Mouse (Mus musculus): ENCODE data around the gene Myt1l.

Gene Myt1l

GRCm38 (mm10) chr12:29556408-29556807, 28.2 kb downstream of the Myt1l start:
- POLR2A ChIA-PET, result no interaction called here
- CTCF ChIA-PET, result no interaction called here

GRCm38 (mm10) chr12:29556901-29557300, 28.7 kb downstream of the Myt1l start:
- ChIA-PET POLR2A (no interaction called here), CTCF (no interaction called here)

- POLR2A ChIA-PET, result no interaction called here
- CTCF ChIA-PET, result interaction anchor here in 2 of 4 experiments (0.6 to 1.2 kb wide), 2 partner anchors 26 to 38 kb away, joined by 3 to 4 read pairs; no protein-coding TSS in a partner anchor
Observed at GRCm38 (mm10) chr12:29559769-29560168, 31.6 kb downstream of the Myt1l start.

- ChIA-PET CTCF (interaction anchor here in 1 of 4 experiments (0.6 kb wide), 1 partner anchor 12 kb away, joined by 3 read pairs; no protein-coding TSS in a partner anchor), POLR2A (no interaction called here)
Observed at GRCm38 (mm10) chr12:29561222-29561621, 33.0 kb downstream of the Myt1l start.

DNA sequence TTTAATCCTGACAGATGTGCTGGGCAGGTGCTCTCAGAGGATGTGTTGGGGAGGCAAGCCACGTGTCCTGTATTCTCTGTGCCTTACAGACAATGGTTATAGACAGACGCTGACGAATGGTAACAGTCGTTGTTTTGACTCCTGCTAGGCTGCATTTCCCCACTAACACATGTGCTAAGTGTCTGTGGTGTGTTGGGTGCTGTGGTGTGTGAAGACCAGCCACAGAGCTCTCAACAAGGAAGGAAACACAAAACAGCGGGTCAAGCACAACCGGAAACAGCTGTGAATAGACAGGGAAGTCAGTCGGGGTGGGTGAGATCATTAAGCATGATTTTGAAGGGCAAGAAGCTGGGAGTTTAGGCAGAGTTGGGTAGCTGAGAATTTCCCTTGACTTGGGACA, 41.1 kb downstream of the Myt1l start:
- POLR2A ChIA-PET, result no interaction called here

DNA sequence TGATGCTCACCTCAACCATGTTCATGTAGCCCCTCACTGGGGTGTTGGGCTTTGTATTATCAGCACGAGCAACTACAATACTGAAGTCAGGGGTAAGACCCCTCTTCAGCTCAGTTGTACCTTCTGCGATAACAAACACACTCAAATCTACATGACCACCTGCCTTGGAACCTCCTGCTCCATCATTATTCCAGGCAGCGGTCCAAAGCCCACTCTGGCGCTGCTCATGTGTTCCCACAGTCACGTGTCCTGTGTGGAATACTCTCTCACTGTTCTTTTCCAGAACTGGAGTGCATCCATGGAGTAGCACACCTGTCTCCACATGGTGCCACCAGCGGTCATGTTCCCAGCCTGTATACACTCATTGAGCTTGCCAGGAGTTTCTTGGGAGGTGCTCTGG, 42.2 kb downstream of the Myt1l start:
- ChIA-PET CTCF (interaction anchor here in 1 of 4 experiments (0.6 kb wide), 1 partner anchor 596 kb away, joined by 3 read pairs; no protein-coding TSS in a partner anchor), POLR2A (no interaction called here)

More for the DNA sequence above, 41.1 kb downstream of the Myt1l start:
- CTCF ChIA-PET, result interaction anchor here in 1 of 4 experiments (0.6 kb wide), 1 partner anchor 42 kb away, joined by 4 read pairs; no protein-coding TSS in a partner anchor

- CTCF ChIA-PET, result no interaction called here
Observed at GRCm38 (mm10) chr12:29571613-29572012, 43.4 kb downstream of the Myt1l start.

GRCm38 (mm10) chr12:29593787-29594186, 65.6 kb downstream of the Myt1l start:
- ChIA-PET CTCF (interaction anchor here in 1 of 4 experiments (0.6 kb wide), 1 partner anchor 413 kb away, joined by 3 read pairs; no protein-coding TSS in a partner anchor), POLR2A (no interaction called here)

More at GRCm38 (mm10) chr12:29571613-29572012, 43.4 kb downstream of the Myt1l start:
- POLR2A ChIA-PET, result no interaction called here

GRCm38 (mm10) chr12:29599916-29600315, 71.7 kb downstream of the Myt1l start:
- ChIA-PET POLR2A (interaction anchor here in 1 of 4 experiments (0.6 kb wide), 1 partner anchor 729 kb away, joined by 8 read pairs; no protein-coding TSS in a partner anchor), CTCF (interaction anchor here in 2 of 4 experiments (0.6 to 0.8 kb wide), 3 partner anchors 125 to 284 kb away, joined by 3 to 5 read pairs (median 3); no protein-coding TSS in a partner anchor)

DNA sequence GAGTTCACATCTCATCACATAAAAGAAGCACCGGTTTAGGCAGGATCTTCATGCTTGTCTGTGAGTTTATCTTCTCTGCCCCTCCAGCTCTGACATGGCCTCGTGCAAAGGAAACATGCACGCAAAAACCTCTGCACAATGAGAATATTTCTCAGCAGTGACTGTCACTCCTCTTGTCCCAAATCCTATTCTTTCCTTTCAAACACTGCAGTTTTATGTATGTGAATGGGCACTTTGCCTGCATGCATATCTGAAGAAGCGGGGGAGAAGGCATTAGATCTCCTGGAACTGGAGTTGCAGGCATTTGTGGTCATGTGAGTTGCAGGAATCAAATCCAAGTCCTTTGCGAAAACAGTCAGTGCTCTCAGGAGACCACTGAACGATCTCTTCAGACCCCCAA, 73.0 kb downstream of the Myt1l start:
- ChIA-PET CTCF (no interaction called here), POLR2A (no interaction called here)

GRCm38 (mm10) chr12:29604659-29605058, 76.5 kb downstream of the Myt1l start:
- POLR2A ChIA-PET, result no interaction called here
- CTCF ChIA-PET, result no interaction called here

- ChIA-PET CTCF (no interaction called here), POLR2A (no interaction called here)
Observed at GRCm38 (mm10) chr12:29605124-29605523, 76.9 kb downstream of the Myt1l start.

- CTCF ChIA-PET, result no interaction called here
- POLR2A ChIA-PET, result no interaction called here
Observed at GRCm38 (mm10) chr12:29606221-29606620, 78.0 kb downstream of the Myt1l start.

- POLR2A ChIA-PET, result no interaction called here
- CTCF ChIA-PET, result no interaction called here
Observed at GRCm38 (mm10) chr12:29617746-29618145, 89.6 kb downstream of the Myt1l start.

DNA sequence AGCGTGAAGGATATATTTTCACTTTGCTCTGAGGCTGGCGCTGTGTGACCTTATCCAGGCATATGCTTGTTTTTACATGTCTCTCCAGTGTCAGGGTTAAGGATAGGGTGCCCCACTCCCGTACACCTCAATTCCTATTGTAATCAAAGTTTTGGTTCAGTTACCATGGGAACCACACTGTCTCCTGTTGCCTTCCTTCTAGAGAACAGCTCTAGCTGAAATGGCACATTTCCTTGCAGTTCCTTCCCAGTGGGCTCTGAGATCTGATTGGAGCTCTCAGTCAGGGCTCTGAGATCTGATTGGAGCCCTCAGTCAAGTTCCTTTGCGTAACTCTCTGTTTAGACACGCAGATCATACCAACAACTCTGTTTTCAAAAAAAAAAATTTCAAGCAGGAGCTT, 93.3 kb downstream of the Myt1l start:
- POLR2A ChIA-PET, result no interaction called here
- CTCF ChIA-PET, result no interaction called here

DNA sequence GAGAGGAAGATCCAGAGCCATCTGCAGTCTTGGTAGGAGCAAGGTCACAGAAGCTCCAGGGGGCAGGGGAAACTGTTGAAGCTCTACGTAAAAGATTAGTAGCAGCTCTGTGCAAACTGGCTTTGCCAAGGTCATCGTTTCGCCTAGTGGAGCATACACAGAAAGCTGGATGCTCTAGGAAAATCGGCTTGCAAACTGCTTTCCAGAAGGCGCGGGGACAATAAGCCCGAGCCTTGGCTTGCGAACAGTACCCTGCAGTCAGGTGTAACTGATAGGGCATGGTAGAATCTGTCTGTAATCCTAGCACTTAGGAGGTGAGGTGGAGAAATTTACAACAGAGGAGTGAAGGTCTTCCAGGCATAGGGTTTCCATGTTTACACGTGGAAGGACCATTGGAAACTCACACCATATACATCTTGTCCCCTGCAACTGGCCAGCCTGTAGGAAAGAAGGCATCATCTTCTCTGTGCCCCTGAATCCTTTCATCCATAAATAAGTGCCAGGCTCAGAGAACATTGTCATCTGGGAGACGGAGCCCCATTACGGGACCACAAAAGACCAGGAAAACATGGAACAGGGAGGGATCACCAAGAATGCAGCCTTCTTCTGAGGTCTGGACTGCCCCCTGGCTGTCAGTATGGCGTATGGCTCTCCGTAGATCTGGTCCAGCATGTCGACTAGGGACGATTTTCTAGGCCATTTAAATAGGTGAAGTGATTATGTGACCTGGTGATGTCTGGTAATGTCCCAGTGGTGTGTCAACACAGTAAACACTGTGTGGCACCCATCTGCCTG, 100.0 kb downstream of the Myt1l start:
- ChIA-PET POLR2A (no interaction called here), CTCF (interaction anchor here in 1 of 4 experiments (0.9 kb wide), 1 partner anchor 560 kb away, joined by 4 read pairs; no protein-coding TSS in a partner anchor)

DNA sequence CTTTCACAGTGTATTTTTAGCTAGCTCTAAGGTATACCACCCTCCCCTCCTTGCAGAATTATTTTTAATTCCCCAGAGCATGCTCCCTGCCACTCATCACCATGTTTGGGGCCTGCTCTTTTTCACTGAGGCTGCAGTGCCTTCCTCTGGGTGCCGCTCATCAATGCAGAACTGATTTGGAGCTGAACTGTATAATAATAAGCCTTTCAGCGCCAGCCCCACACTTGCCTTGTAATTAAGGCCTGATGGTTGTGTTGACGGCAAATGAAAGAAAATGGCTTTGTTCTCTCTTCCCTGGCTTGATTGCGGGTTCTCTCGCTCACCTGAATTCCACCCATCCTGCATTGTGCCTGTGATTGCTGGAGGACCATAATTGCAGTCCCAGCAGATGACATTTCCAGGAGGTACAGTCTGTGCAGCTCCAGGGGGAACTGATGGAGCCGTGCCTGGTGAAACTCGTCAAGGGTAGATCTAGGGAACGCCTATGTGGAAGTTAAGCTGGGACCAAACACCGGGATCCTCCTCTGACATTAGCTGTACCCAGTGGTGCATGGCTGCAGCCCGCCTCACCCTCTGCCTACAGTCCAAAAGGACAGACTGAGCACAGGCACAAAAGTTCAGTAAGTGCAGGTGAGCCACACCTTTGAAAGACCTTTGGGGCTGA, 101.8 kb downstream of the Myt1l start:
- POLR2A ChIA-PET, result interaction anchor here in 1 of 4 experiments (0.7 kb wide), 1 partner anchor 371 kb away, joined by 3 read pairs; no protein-coding TSS in a partner anchor
- CTCF ChIA-PET, result no interaction called here

GRCm38 (mm10) chr12:29634509-29634908, 106.3 kb downstream of the Myt1l start:
- ChIA-PET POLR2A (no interaction called here), CTCF (interaction anchor here in 1 of 4 experiments (0.7 kb wide), 1 partner anchor 580 kb away, joined by 3 read pairs; no protein-coding TSS in a partner anchor)

DNA sequence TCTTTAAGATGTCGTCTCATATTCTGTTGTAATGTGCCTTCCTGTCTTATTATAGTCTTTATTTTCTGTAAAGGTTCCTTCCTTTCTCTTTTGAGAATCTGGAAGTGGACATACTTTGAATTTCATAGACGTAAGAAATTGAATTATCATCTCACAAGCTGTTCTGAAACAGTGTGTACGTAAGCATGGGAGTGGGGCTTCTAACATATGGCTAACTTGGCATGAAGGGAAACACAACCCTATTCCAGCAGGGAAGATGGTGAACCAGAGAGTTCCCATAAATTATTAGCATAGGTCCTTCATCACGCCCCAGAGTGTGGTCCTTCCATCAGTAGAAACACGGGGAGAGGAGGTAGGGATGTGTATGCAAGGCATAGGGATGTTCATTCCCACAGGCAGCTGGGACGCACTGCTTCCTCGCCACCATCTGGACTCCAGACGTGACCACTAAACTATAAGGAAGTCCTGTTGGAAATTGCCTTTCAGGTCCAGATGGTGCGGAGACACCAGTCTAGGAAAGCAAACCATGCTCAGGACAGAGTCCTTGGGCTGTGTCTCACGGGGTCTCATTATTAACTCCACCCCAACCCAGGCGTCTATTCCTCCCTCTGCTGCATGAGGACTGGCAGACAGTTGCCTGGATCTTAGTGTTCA, 111.5 kb downstream of the Myt1l start:
- ChIA-PET CTCF (no interaction called here), POLR2A (no interaction called here)

DNA sequence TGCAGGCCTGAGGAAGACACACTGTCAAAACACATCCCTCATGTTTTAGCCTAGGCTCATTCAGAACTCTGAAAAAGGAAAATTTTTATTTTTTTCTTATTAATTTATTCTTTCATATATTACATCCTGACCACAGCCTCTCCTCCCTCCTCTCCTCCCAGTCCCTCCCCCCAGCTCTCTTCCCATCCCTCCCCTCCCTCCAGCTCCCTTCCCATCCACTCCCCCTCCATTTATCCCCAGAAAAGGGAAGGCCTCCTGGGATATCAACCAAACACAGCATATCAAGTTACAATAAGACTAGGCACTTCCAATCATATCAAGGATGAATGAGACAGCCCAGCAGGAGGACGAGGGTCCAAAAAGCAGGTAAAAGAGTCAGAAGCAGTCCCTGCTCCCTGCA, 112.0 kb downstream of the Myt1l start:
- POLR2A ChIA-PET, result no interaction called here

More for the DNA sequence above, 112.0 kb downstream of the Myt1l start:
- CTCF ChIA-PET, result no interaction called here
